Mouse (Mus musculus): ENCODE data around the gene Prkn. TPM values are rescaled to one million over a fixed set of nuclear protein-coding genes. Genes with fewer than 3 reads are reported as not detected.

Gene Prkn
- total and polyA plus RNA-seq, 3 experiments, result 0.39 to 0.50 TPM; not detected in 1

DNA sequence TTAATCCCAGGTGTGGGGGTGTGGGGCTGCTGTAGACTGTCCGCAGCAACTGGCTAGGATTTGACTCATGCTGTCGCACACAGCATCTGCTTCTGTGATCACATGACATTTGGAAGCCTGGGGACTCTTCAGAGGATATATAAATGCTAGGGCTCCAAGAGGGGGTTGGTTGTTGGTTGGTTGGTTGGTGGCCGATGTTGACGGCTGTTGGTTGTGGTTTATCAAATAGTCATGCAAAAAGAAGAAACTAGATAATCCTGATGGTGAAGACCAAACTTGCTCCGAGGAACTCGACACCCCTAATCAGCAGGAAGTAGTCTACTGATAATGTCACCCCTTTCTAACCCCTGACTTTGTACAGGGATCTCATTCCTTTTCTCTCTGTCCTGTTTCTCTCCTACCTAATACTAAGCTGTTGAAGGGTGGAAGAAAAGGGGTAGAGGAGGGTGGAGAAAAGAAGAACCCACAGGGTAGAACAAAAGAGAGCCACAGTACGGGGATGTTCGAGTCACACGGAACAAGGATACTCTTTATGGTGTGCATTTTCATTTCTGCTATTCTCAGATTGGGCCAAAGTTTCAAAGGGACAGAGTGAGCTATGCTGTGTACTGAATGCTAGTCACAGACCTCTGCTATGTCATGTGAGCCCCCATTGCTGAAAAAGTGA lies 948.2 kb downstream of the Prkn start:
- Histone ChIP-seq H3K4me3 (ENCODE audit: control insufficient read depth in 1 of 2, insufficient read depth in 1 of 2, low read depth in 2 of 2, low read length in 2 of 2) (peak overlapping the region in 1 of 2 experiments; percentile 12; a peak in 1 of 4 replicates), H3K79me2 (ENCODE audit: control insufficient read depth, insufficient read depth, low read length, poor library complexity) (no peaks in the 10 kb centered on the region), H3K27ac (ENCODE audit: control insufficient read depth, low read depth, low read length) (peak overlapping the region; percentile 96), H3K36me3 (ENCODE audit: control insufficient read depth in 1 of 2, insufficient read depth in 2 of 2, low read length in 2 of 2) (peaks cover 0 to 20% of the 10 kb centered on the region in 2 experiments; a peak in 2 of 4 replicates), H3K9ac (ENCODE audit: control insufficient read depth, low read depth, low read length, poor library complexity, severe bottlenecking) (peak overlapping the region; percentile 42), H3K9me3 (replicated peaks; ENCODE audit: insufficient read depth, low read length) (no peaks in the 10 kb centered on the region), H3K27me3 (ENCODE audit: control insufficient read depth in 1 of 2, insufficient read depth in 2 of 2, low read length in 2 of 2) (no peaks in the 10 kb centered on the region), H3K4me1 (ENCODE audit: control insufficient read depth in 1 of 2, insufficient read depth in 2 of 2, low read length in 2 of 2) (peaks cover 19 to 27% of the 10 kb centered on the region in 2 experiments)
- DNase-seq (ENCODE audit: low read depth, low spot score), result peak; percentile 93
- peak; percentile 48; the same call in 1 of the 2 replicates for TF ChIP-seq NELFE (IDR thresholded peaks at IDR 0.05; ENCODE audit: low read depth, low read length)
- peak; percentile 79 for TF ChIP-seq ZNF384 (IDR thresholded peaks at IDR 0.05; ENCODE audit: low read depth, low read length)
- peak; percentile 89 for TF ChIP-seq ETS1 (IDR thresholded peaks at IDR 0.05; ENCODE audit: low read depth, low read length)
- TF ChIP-seq CTCF (IDR thresholded peaks at IDR 0.05 in 2 of 3, conservative IDR thresholded peaks at IDR 0.05 in 1 of 3; ENCODE audit: control insufficient read depth in 1 of 3, insufficient read depth in 1 of 3, low read depth in 2 of 3, low read length in 3 of 3, poor library complexity in 1 of 3, severe bottlenecking in 1 of 3), result no peak
- TF ChIP-seq ZMIZ1 (IDR thresholded peaks at IDR 0.05; ENCODE audit: low read depth, low read length), result peak; percentile 69; the same call in 1 of the 2 replicates
- no peak for TF ChIP-seq RAD21 (IDR thresholded peaks at IDR 0.05; ENCODE audit: low read depth, low read length)
- peak in 1 of 2 experiments; percentile 79; a peak in 2 of 4 replicates for TF ChIP-seq POLR2A (IDR thresholded peaks at IDR 0.05; ENCODE audit: control insufficient read depth in 1 of 2, insufficient read depth in 1 of 2, low read depth in 1 of 2, low read length in 2 of 2, poor library complexity in 1 of 2)
- no peak for TF ChIP-seq ELF1 (IDR thresholded peaks at IDR 0.05; ENCODE audit: low read depth, low read length)
- TF ChIP-seq GATA1 (IDR thresholded peaks at IDR 0.05; ENCODE audit: low read depth, low read length), result peak; percentile 98
- peak; percentile 90 for TF ChIP-seq TBP (IDR thresholded peaks at IDR 0.05; ENCODE audit: low read depth, low read length)
- peak; percentile 69; the same call in 1 of the 2 replicates for TF ChIP-seq MAZ (IDR thresholded peaks at IDR 0.05; ENCODE audit: low read depth, low read length)
- TF ChIP-seq USF1 (IDR thresholded peaks at IDR 0.05; ENCODE audit: low read depth, low read length), result peak; percentile 73
- 0 out of 2 replicates have a peak, but pooled peaks have one; percentile 14 for TF ChIP-seq TAL1 (IDR thresholded peaks at IDR 0.05; ENCODE audit: low read length)
- peak; percentile 90 for TF ChIP-seq SIN3A (IDR thresholded peaks at IDR 0.05; ENCODE audit: low read length)
- TF ChIP-seq MEF2A (IDR thresholded peaks at IDR 0.05; ENCODE audit: extremely low read depth, insufficient replicate concordance, low read depth, low read length, poor library complexity, severe bottlenecking), result no peak
- no peak for TF ChIP-seq MXI1 (IDR thresholded peaks at IDR 0.05; ENCODE audit: low read depth, low read length)
- TF ChIP-seq JUND (IDR thresholded peaks at IDR 0.05; ENCODE audit: low read depth, low read length), result no peak
- TF ChIP-seq MAFK (IDR thresholded peaks at IDR 0.05; ENCODE audit: borderline replicate concordance, low read depth, low read length), result no peak; the same call in 1 of the 2 replicates
- peak; percentile 86 for TF ChIP-seq TCF12 (IDR thresholded peaks at IDR 0.05; ENCODE audit: low read depth, low read length)
- TF ChIP-seq ZKSCAN1 (IDR thresholded peaks at IDR 0.05; ENCODE audit: low read depth, low read length), result no peak
- TF ChIP-seq E2F4 (IDR thresholded peaks at IDR 0.05; ENCODE audit: borderline replicate concordance, low read depth, low read length), result no peak
- TF ChIP-seq RCOR1 (IDR thresholded peaks at IDR 0.05; ENCODE audit: low read depth, low read length), result peak; percentile 82; the same call in 1 of the 2 replicates
- TF ChIP-seq EP300 (IDR thresholded peaks at IDR 0.05; ENCODE audit: low read depth in 1 of 2, low read length in 2 of 2), result peak; percentile 97
- no peak for TF ChIP-seq MAX (IDR thresholded peaks at IDR 0.05; ENCODE audit: low read length)
- peak; percentile 91 for TF ChIP-seq MYB (IDR thresholded peaks at IDR 0.05; ENCODE audit: low read depth, low read length)
- no peak for TF ChIP-seq SMC3 (IDR thresholded peaks at IDR 0.05; ENCODE audit: low read depth, low read length)
- TF ChIP-seq POLR2AphosphoS5 (IDR thresholded peaks at IDR 0.05; ENCODE audit: borderline replicate concordance, low read depth, low read length), result no peak
- no peak for TF ChIP-seq UBTF (IDR thresholded peaks at IDR 0.05; ENCODE audit: borderline replicate concordance, insufficient read depth, low read depth, low read length)
- TF ChIP-seq MYC (IDR thresholded peaks at IDR 0.05; ENCODE audit: low read depth, low read length), result peak; percentile 78; the same call in 1 of the 2 replicates
- no peak for TF ChIP-seq GABPA (IDR thresholded peaks at IDR 0.05; ENCODE audit: low read depth, low read length)
- TF ChIP-seq HCFC1 (IDR thresholded peaks at IDR 0.05; ENCODE audit: low read depth, low read length), result 0 out of 2 replicates have a peak, but pooled peaks have one; percentile 30
- no peak for TF ChIP-seq CHD2 (IDR thresholded peaks at IDR 0.05; ENCODE audit: low read length)
- no peak for TF ChIP-seq KAT2A (conservative IDR thresholded peaks at IDR 0.05; ENCODE audit: low read depth, low read length)
- TF ChIP-seq POLR2AphosphoS2 (IDR thresholded peaks at IDR 0.05; ENCODE audit: low read length), result no peak
- no peak for TF ChIP-seq ZC3H11A (IDR thresholded peaks at IDR 0.05; ENCODE audit: low read depth, low read length)
- no peak for TF ChIP-seq CHD1 (IDR thresholded peaks at IDR 0.05; ENCODE audit: low read depth, low read length)
- TF ChIP-seq BHLHE40 (IDR thresholded peaks at IDR 0.05; ENCODE audit: borderline replicate concordance, low read depth, low read length), result peak; percentile 25; the same call in 1 of the 2 replicates

All from MEL (cell line).